Mouse (Mus musculus) limb, embryonic 15.5 days (tissue): ENCODE data around the gene Rsl24d1. TPM values are rescaled to one million over a fixed set of nuclear protein-coding genes. Genes with fewer than 3 reads are reported as not detected.
A peak's percentile ranks its signal among the peaks of the same experiment; 100 is the strongest.
"Not testable (repeated sequence)": the region's sequence is repeated elsewhere in the genome, so short reads cannot be mapped to it uniquely, and the experiment has no call there.

Experiments used
- ATAC-seq: fragments of 200-750 bp; cut with Nextera tagmentation; 2 replicates; pipeline ENCODE4 v1.8.0; 2017; ENCODE audit warnings: low read depth, moderate TSS enrichment; ENCODE audit not compliant: insufficient number of reproducible peaks, low FRiP score, low TSS enrichment
- H3K27ac ChIP-seq: fragments of 300-500 bp; sonication (generic); 2 replicates; pipeline ENCODE4 v1.5.1; 2015; ENCODE audit warnings: moderate library complexity, mild to moderate bottlenecking, inconsistent platforms
- H3K27me3 ChIP-seq: fragments of 300-500 bp; sonication (generic); 2 replicates; pipeline ENCODE4 v1.6.1; 2015; ENCODE audit warnings: inconsistent platforms
- H3K36me3 ChIP-seq: fragments of 300-500 bp; sonication (generic); 2 replicates; pipeline ENCODE4 v1.6.1; 2015; ENCODE audit warnings: inconsistent platforms
- H3K4me1 ChIP-seq: fragments of 300-500 bp; sonication (generic); 2 replicates; pipeline ENCODE4 v1.6.1; 2015; ENCODE audit warnings: inconsistent platforms
- H3K4me2 ChIP-seq: fragments of 300-500 bp; sonication (generic); 2 replicates; pipeline ENCODE4 v1.6.1; 2015; ENCODE audit warnings: mild to moderate bottlenecking, inconsistent platforms
- H3K4me3 ChIP-seq: fragments of 300-500 bp; sonication (generic); 2 replicates; pipeline ENCODE4 v1.5.1; 2015; ENCODE audit warnings: mild to moderate bottlenecking, inconsistent platforms
- H3K9ac ChIP-seq: fragments of 300-500 bp; sonication (generic); 2 replicates; pipeline ENCODE4 v1.6.1; 2015; ENCODE audit warnings: inconsistent platforms
- H3K9me3 ChIP-seq: fragments of 300-500 bp; sonication (generic); 2 replicates; pipeline ENCODE4 v1.6.1; 2016; ENCODE audit warnings: inconsistent platforms
- WGBS: fragments of 180-500 bp; shearing (Covaris S2); methylation state at CpG from one replicate; pipeline ENCODE4 v1.1.7; 2015; 5-methylcytosine and 5-hydroxymethylcytosine counted together
- polyA plus RNA-seq: library from polyadenylated mRNA; unstranded; fragments of >200 nt; fragmentation: Nextera tagmentation; extraction: Ambion mirVana; gene quantifications from 2 replicates; pipeline ENCODE4 v1.2.1, GENCODE M21; 2015

The Rsl24d1 gene
- 99.4 and 106 TPM in 2 replicates for polyA plus RNA-seq

DNA sequence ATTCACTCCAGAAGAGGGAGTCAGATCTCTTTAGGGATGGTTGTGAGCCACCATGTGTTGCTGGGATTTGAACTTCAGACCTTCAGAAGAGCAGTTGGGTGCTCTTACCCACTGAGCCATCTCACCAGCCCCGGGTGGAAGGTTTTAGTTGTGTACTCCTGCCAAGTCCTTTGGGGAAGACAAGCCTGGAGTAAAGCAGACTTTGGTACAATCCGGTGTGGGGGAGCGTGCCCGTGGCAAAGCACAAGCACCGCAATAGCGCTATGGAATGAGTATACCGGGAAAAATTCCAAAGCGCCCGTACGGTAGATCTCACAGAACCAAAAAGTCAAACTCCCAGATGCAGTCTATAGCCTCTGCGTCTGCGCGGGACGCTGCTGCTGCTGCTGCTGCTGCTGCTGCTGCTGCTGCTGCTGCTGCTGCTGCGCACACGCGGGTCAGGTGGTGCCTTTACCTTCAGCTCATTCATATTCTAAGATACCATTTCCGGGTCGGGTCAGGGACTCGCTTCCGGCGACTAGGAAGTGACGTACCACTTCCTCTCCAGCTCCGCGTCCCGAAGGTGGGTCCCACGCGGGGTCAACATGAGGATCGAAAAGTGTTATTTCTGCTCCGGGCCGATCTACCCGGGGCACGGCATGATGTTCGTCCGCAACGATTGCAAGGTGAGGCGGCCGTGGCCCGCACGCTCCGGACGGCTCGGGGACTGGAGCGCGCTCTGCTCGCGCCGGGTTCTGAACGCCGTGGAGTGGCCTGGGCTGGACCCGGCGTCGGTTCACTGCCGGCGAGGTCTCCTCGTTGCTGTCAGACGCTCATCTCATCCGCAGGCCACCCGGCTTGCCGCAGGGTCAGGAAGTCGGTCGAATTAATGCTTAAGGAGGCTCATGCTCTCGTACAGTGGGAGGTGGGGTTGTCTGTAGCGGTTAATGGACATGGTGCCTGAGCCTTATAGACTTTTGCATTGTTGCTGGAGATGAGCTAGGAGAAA, at the start of gene Rsl24d1:
Rsl24d1 (plus strand) TSS at position 508 of the 988 bp plus-strand sequence.
- WGBS: under 1% methylated on average over 64 of the region's 64 CpGs
- peak within 1 kb of the TSS; percentile 70 for H3K9ac ChIP-seq

DNA sequence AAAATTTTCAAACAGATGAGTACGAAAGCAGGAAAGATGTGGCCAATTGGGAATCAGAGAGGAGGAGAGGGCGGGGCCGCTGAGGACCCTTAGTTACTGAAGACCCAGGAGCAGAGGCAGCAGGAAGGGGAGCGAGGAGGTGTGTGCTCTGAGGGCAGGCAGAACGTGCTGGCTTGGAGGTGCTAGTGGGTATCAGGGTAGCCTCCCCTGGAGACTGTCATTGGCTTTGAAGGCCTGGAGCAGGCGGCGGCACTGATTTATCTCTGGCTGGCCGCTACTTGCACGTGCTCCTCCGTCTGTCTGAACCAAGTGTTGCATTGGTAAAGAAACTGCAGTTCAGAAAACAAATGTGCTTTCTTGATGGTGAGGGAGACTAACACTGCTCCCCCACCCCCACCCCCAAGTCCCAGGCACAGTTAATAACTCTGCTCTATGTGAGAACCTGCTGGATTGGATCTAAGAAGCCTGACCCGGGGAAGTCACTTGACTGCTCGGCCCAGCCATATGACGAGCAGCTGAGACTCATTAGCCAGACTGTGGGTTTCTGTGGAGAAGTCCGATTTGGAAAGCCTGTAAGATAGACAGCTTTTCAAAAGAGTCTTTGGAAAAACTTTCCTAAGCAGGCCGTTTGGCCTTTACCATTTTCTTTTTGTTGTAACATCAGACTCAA, 49.5 kb upstream of the Rsl24d1 start:
- ATAC-seq: no peak

More for the DNA sequence above, at the start of gene Rsl24d1:
- H3K27me3 ChIP-seq: no peaks in the 10 kb centered on the region; the same call in 1 of the 2 replicates
- peak within 1 kb of the TSS; percentile 97 for H3K4me3 ChIP-seq
- no peaks in the 10 kb centered on the region for H3K9me3 ChIP-seq
- peak; percentile 90 for ATAC-seq
- H3K4me2 ChIP-seq: peak within 1 kb of the TSS; percentile 61
- H3K36me3 ChIP-seq: peaks cover 29% of the 10 kb centered on the region
- H3K4me1 ChIP-seq: peaks cover 12% of the 10 kb centered on the region; the same call in 1 of the 2 replicates
- peak within 1 kb of the TSS; percentile 82 for H3K27ac ChIP-seq

DNA sequence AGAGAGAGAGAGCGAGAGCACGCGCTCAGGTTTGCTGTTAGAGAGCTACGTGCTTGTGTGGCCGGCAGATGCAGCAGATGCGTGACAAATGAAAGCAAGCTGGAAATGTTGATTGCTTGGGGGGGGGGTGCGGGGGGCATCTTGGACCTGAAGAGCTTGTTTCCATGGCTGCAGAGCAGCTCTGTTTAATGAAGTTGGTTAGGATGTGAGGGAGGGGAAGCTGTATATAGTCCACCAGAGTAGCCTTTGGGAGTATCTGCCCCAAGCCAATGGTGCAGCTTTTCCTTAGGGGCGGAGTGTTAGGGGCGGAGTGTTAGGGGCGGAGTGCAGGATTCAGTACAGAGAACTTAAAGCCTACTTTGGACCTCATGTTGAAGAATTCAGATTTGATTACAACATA, 46.1 kb upstream of the Rsl24d1 start:
- no peaks in the 10 kb centered on the region for H3K36me3 ChIP-seq
- H3K9ac ChIP-seq: no peak overlapping the region
- H3K4me3 ChIP-seq: peak overlapping the region; percentile 10
- no peaks in the 10 kb centered on the region for H3K9me3 ChIP-seq
- 20% methylated on average over 10 of the region's 10 CpGs for WGBS
- ATAC-seq: 0 out of 2 replicates have a peak, but pooled peaks have one; percentile 55
- H3K27me3 ChIP-seq: no peaks in the 10 kb centered on the region
- H3K4me2 ChIP-seq: peak overlapping the region; percentile 39
- H3K27ac ChIP-seq: no peak overlapping the region
- peaks cover 22% of the 10 kb centered on the region for H3K4me1 ChIP-seq

More for the DNA sequence above, 49.5 kb upstream of the Rsl24d1 start:
- no peaks in the 10 kb centered on the region for H3K36me3 ChIP-seq
- H3K9ac ChIP-seq: no peak overlapping the region
- H3K27me3 ChIP-seq: no peaks in the 10 kb centered on the region
- WGBS: 9% methylated on average over 15 of the region's 15 CpGs
- peak overlapping the region; percentile 39 for H3K4me2 ChIP-seq
- peak overlapping the region; percentile 47 for H3K27ac ChIP-seq
- no peaks in the 10 kb centered on the region for H3K9me3 ChIP-seq
- H3K4me1 ChIP-seq: peaks cover 20% of the 10 kb centered on the region
- H3K4me3 ChIP-seq: peak overlapping the region; percentile 27

DNA sequence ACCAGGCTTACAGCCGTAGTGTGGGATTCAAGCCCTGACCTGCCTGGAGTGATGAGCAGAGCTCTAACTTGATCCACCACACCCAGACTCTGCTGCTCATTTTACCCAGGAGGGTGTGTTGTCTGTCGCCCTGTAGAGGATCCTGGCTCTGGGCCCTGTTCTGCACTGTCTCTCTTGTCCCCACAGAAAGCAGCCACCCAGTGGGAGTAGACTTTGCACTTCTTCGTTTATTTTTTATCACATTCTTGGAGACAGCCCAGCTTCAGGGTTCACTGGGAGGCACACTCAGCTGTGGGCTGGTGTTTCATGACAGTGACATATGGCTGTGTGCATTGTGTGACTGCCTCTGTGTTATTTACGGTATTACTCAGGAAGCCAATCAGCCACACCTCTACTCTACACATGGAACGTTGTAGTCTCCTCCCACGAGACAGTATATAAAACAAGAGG, 45.0 kb upstream of the Rsl24d1 start:
- peak overlapping the region; percentile 8; the same call in 1 of the 2 replicates for H3K4me2 ChIP-seq
- H3K27ac ChIP-seq: peak overlapping the region; percentile 64
- WGBS: 31% methylated on average over 6 of the region's 6 CpGs
- peak; percentile 66 for ATAC-seq
- H3K9ac ChIP-seq: no peak overlapping the region
- H3K36me3 ChIP-seq: no peaks in the 10 kb centered on the region
- no peaks in the 10 kb centered on the region for H3K27me3 ChIP-seq
- H3K4me3 ChIP-seq: no peak overlapping the region
- H3K9me3 ChIP-seq: no peaks in the 10 kb centered on the region
- H3K4me1 ChIP-seq: peaks cover 22% of the 10 kb centered on the region

DNA sequence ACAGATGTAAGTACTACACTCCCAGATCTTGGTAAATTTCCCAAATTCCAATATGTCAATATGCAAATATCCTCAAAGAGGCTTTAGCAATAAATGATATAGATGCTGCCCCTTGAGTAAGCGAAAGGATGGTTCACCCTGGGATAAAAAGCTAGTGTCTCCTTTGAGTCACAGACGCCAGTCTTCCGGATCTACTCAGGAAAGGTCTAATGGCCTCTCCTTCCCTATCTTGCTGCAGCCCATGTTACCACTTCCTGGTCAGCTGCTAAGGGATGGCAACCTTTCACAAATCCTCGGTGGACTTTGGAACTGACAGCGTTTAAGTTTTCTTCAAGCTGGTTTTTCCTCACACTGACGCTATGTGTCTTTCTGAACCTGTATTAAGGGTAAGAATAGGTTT, 44.5 kb upstream of the Rsl24d1 start:
- Histone ChIP-seq H3K4me1 (peaks cover 17% of the 10 kb centered on the region), H3K9ac (no peak overlapping the region), H3K27me3 (no peaks in the 10 kb centered on the region), H3K9me3 (no peaks in the 10 kb centered on the region), H3K27ac (peak overlapping the region; percentile 64), H3K4me3 (no peak overlapping the region), H3K4me2 (no peak overlapping the region), H3K36me3 (no peaks in the 10 kb centered on the region)
- ATAC-seq: no peak
- 75% methylated on average over 6 of the region's 6 CpGs for WGBS

DNA sequence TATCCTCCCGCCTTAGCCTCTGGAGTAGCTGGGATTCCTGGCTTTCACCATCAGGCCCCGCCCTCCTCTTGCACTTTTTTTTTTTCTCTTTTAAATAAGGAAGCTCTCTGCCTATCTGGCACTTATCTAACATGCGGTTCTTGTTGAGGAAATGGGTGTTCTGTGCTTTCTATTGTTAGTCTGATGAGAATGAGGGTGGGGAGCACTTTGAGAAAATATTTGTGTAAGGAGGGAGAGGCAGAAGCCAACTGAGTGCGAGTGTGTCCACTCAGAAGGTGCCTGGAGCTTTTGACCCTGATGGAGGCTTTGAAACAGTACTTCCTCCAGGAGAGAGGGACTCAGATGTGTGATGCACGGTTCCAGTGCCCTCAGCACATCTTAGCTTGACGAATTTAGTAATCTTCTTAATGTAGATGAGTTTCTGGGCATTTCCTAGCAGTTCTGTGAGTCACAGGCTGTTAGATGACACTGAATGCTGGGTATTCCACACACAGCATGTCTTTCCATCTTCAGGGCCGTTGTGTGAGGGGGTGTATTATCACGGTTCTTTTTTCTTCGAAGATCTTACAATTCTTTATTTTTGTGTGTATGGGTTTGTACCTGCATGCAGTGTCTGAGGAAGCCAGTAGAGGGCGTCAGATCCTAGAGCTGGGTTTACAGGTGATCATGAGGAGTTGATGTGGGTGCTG, 42.1 kb upstream of the Rsl24d1 start:
- ATAC-seq: no peak
- Histone ChIP-seq H3K9ac (no peak overlapping the region), H3K27ac (no peak overlapping the region), H3K4me3 (no peak overlapping the region), H3K9me3 (no peaks in the 10 kb centered on the region), H3K4me1 (peaks cover 15% of the 10 kb centered on the region), H3K4me2 (no peak overlapping the region), H3K36me3 (no peaks in the 10 kb centered on the region), H3K27me3 (no peaks in the 10 kb centered on the region)
- 77% methylated on average over 10 of the region's 10 CpGs for WGBS

DNA sequence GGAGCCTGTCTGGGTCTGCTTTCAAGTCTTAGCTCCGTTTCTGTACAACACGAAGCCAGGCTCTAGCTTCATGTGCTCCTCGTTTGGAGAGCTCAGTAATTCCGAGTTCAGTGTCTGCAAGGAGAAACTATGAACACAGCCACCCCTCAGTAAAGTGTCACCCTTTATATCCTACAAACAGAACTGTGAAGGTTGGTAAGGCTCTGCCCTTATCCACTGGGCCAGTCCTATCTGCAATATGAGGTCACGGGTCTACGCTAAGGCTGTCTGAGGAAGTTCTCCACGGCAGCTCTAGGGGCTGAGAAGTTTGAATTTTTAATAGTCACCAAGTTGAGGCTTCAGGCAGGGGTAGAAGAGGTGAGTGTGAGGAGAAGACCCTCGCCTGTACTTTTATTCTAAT, 40.8 kb upstream of the Rsl24d1 start:
- Histone ChIP-seq H3K36me3 (no peaks in the 10 kb centered on the region), H3K9me3 (no peaks in the 10 kb centered on the region), H3K27ac (no peak overlapping the region), H3K4me3 (no peak overlapping the region), H3K9ac (no peak overlapping the region), H3K4me2 (no peak overlapping the region), H3K4me1 (peaks cover 9% of the 10 kb centered on the region), H3K27me3 (no peaks in the 10 kb centered on the region)
- 75% methylated on average over 8 of the region's 8 CpGs for WGBS
- no peak for ATAC-seq

DNA sequence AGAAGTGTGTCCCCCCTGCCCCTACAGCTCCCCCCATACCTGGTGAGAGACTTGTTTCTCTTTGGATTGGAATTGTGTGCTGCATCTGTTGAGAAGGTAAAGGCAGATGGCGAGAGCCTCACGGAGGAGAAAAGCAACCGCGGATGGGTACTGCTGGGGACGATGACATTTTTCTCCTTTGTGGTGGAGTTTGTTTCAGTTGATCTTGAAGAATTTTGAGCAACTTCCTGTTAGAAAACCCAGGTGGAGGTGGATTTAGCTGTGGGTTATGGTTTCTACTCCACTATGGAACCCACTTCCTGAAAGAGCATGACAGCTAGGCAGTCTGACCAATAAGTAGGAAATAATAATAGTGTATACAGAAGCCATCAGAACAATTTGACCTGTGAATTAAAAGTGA, 40.1 kb upstream of the Rsl24d1 start:
- no peak for ATAC-seq
- H3K4me2 ChIP-seq: no peak overlapping the region
- peaks cover 4% of the 10 kb centered on the region; the same call in 1 of the 2 replicates for H3K4me1 ChIP-seq
- H3K9me3 ChIP-seq: no peaks in the 10 kb centered on the region
- H3K9ac ChIP-seq: no peak overlapping the region
- no peak overlapping the region for H3K4me3 ChIP-seq
- no peak overlapping the region for H3K27ac ChIP-seq
- 90% methylated on average over 5 of the region's 5 CpGs for WGBS
- H3K36me3 ChIP-seq: no peaks in the 10 kb centered on the region
- no peaks in the 10 kb centered on the region for H3K27me3 ChIP-seq

DNA sequence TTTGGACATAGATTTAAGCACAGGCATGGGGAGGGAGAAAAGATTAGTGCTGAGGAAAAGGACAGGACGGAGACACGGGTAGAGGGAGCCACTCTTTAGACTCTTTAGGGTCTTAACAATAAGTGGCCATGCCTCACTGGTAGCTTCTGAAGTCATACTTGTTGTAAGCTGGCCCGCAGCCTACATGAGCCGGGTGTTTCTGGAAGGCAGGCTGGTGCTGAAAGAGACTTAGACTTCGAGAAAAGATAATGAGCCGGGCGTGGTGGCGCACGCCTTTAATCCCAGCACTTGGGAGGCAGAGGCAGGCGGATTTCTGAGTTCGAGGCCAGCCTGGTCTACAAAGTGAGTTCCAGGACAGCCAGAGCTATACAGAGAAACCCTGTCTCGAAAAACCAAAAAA, 33.9 kb upstream of the Rsl24d1 start:
- not testable (repeated sequence) for H3K27ac ChIP-seq, H3K9ac ChIP-seq, H3K4me1 ChIP-seq, H3K36me3 ChIP-seq, ATAC-seq, H3K9me3 ChIP-seq, H3K27me3 ChIP-seq, H3K4me3 ChIP-seq, H3K4me2 ChIP-seq
- WGBS: 87% methylated on average over 11 of the region's 12 CpGs

DNA sequence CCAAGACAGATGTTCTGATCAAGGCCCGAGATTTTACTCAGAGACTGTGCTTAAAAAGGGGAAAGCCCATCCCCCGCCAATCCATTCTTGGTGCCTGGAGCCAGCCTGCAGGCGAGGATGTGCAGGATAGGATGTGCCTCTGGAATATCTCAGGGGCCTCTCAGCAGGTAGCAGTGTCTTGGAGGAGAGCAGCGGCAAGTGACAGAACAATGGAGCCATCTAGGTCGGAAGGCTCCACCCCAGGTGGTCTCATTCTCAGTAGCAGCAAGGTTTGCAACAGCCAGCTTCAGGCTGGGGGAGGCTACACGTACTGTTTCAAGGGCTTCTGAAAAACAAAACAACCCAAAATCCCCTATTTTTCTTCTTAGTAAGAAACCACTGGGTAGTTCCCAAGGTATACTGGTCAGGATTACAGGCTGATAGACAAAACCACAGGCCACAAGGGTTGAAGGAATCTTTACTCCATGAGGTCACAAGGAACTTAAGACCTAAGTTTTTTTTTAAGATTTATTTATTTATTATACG, 33.4 kb upstream of the Rsl24d1 start:
- Histone ChIP-seq H3K9me3 (no peaks in the 10 kb centered on the region), H3K9ac (no peak overlapping the region), H3K36me3 (no peaks in the 10 kb centered on the region), H3K27me3 (no peaks in the 10 kb centered on the region), H3K4me3 (no peak overlapping the region), H3K4me1 (no peaks in the 10 kb centered on the region), H3K27ac (no peak overlapping the region), H3K4me2 (no peak overlapping the region)
- no peak for ATAC-seq
- WGBS: 59% methylated on average over 7 of the region's 7 CpGs

DNA sequence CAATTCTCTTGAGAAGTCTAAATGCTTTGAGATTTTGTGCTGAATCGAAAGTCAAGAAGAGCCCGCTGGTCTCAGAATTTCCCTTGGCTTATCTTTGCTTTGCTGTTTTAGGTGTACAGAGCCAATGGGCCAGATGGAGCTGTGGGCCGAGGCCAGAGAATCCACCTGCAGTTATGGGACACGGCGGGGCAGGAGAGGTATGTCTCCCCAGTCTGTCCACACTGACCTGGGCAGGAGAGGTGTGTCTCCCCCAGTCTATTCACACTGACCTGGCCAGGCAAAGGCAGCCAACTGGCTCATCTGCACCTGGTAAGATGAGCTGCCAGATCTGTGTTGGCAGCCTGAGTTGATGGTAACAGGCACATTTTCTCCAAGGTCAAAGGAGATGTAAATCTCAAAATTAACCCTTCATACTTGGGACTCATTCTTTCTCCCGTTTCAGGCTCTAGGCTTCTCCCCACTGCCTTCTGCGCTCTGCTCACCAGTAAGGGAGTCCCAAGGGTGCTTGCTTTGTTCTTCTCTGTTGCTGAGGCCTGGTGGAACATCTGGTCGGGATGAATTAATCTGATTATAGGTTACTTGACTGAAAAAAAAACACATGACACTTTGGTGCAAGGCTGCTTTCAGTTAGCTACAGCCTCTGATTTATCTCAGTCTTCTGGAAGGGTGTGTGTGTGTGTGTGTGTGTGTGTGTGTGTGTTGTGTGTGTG, 30.8 kb upstream of the Rsl24d1 start:
- no peak overlapping the region for H3K27ac ChIP-seq
- ATAC-seq: no peak
- no peaks in the 10 kb centered on the region for H3K27me3 ChIP-seq
- 74% methylated on average over 8 of the region's 8 CpGs for WGBS
- no peaks in the 10 kb centered on the region for H3K9me3 ChIP-seq
- H3K9ac ChIP-seq: no peak overlapping the region
- H3K4me2 ChIP-seq: no peak overlapping the region
- no peaks in the 10 kb centered on the region for H3K4me1 ChIP-seq
- no peak overlapping the region for H3K4me3 ChIP-seq
- H3K36me3 ChIP-seq: no peaks in the 10 kb centered on the region
